Mouse (Mus musculus) liver, embryonic 11.5 days (tissue): Measurements from ENCODE around the gene Hdac7. TPM values are rescaled to one million over a fixed set of nuclear protein-coding genes. Genes with fewer than 3 reads are reported as not detected.

Experiments
- ATAC-seq: fragments of 200-750 bp; cut with Nextera tagmentation; replicated peaks from 2 replicates; pipeline ENCODE4 v1.8.0; 2017; ENCODE audit warnings: moderate number of reproducible peaks, mild to moderate bottlenecking, moderate TSS enrichment, moderate library complexity; ENCODE audit not compliant: low FRiP score
- DNase-seq: peaks from one replicate; pipeline ENCODE4 v3.0.0-alpha.2; 2017; ENCODE audit warnings: low spot score
- H3K27ac ChIP-seq: fragments of 300-500 bp; sonication (generic); 2 replicates; pipeline ENCODE4 v1.5.1; 2014; ENCODE audit warnings: mild to moderate bottlenecking, low read depth, low read length, control low read depth
- H3K27me3 ChIP-seq: fragments of 300-500 bp; sonication (generic); replicated peaks from 2 replicates; pipeline ENCODE4 v1.6.1; 2014; ENCODE audit warnings: low read length, mixed read lengths; ENCODE audit not compliant: control insufficient read depth, insufficient read depth
- H3K36me3 ChIP-seq: fragments of 300-500 bp; sonication (generic); 2 replicates; pipeline ENCODE4 v1.6.1; 2014; ENCODE audit warnings: mild to moderate bottlenecking, low read length, moderate library complexity, mixed read lengths; ENCODE audit not compliant: control insufficient read depth, insufficient read depth
- H3K4me1 ChIP-seq: fragments of 300-500 bp; sonication (generic); replicated peaks from 2 replicates; pipeline ENCODE4 v1.6.1; 2014; ENCODE audit warnings: low read length, mixed read lengths; ENCODE audit not compliant: control insufficient read depth, insufficient read depth
- H3K4me2 ChIP-seq: fragments of 300-500 bp; sonication (generic); 2 replicates; pipeline ENCODE4 v1.6.1; 2014; ENCODE audit warnings: mild to moderate bottlenecking, control low read depth, moderate library complexity
- H3K4me3 ChIP-seq: fragments of 300-500 bp; sonication (generic); 2 replicates; pipeline ENCODE4 v1.5.1; 2014; ENCODE audit warnings: low read depth, low read length, control low read depth
- H3K9ac ChIP-seq: fragments of 300-500 bp; sonication (generic); 2 replicates; pipeline ENCODE4 v1.6.1; 2014; ENCODE audit warnings: low read depth, low read length, control low read depth
- H3K9me3 ChIP-seq: fragments of 300-500 bp; sonication (generic); 2 replicates; pipeline ENCODE4 v1.6.1; 2016; ENCODE audit warnings: low read length, inconsistent platforms, mixed read lengths; ENCODE audit not compliant: control insufficient read depth
- WGBS: fragments of 180-500 bp; shearing (Covaris S2); extraction: QIAGEN DNeasy Blood & Tissue Kit; methylation state at CpG from one replicate; pipeline ENCODE4 v1.1.7; 2014; 5-methylcytosine and 5-hydroxymethylcytosine counted together
- polyA plus RNA-seq: library from polyadenylated mRNA; unstranded; fragments of >200 nt; fragmentation: Nextera tagmentation; extraction: Ambion mirVana; gene quantifications from 2 replicates; pipeline ENCODE4 v1.2.1, GENCODE M21; 2014

Hdac7 gene
- polyA plus RNA-seq, 1 experiment from 2014 or later, result 33.5 TPM

GRCm38 (mm10) chr15:97763256-97764049, 80.8 kb downstream of the Hdac7 start:
- H3K4me3 ChIP-seq, result no peak overlapping the region
- ATAC-seq (no peak), DNase-seq (no peak)
- H3K9me3 ChIP-seq, result no peaks in the 10 kb centered on the region
- H3K27me3 ChIP-seq, result peaks cover 38% of the 10 kb centered on the region
- H3K36me3 ChIP-seq, result no peaks in the 10 kb centered on the region
- H3K4me1 ChIP-seq, result peaks cover 19% of the 10 kb centered on the region
- no peak overlapping the region for H3K27ac ChIP-seq
- no peak overlapping the region for H3K4me2 ChIP-seq
- WGBS, result 58% methylated on average over 9 of the region's 9 CpGs
- H3K9ac ChIP-seq, result no peak overlapping the region

- no peak for DNase-seq
- H3K4me1 ChIP-seq, result peaks cover 13% of the 10 kb centered on the region
Measured at GRCm38 (mm10) chr15:97762733-97763132, 81.6 kb downstream of the Hdac7 start.

GRCm38 (mm10) chr15:97761438-97761837, 82.9 kb downstream of the Hdac7 start:
- 59% methylated on average over 13 of the region's 13 CpGs for WGBS
- Histone ChIP-seq H3K27ac (no peak overlapping the region), H3K9ac (no peak overlapping the region), H3K36me3 (no peaks in the 10 kb centered on the region), H3K4me3 (peak overlapping the region; percentile 25; the same call in 1 of the 2 replicates), H3K27me3 (peaks cover 19% of the 10 kb centered on the region), H3K4me1 (peaks cover 2% of the 10 kb centered on the region; the same call in 1 of the 2 replicates), H3K4me2 (peak overlapping the region; percentile 40; the same call in 1 of the 2 replicates), H3K9me3 (no peaks in the 10 kb centered on the region)
- ATAC-seq (0 out of 2 replicates have a peak, but pooled peaks have one; percentile 13), DNase-seq (no peak)

More at GRCm38 (mm10) chr15:97762733-97763132, 81.6 kb downstream of the Hdac7 start:
- Histone ChIP-seq H3K4me2 (no peak overlapping the region), H3K27me3 (peaks cover 31% of the 10 kb centered on the region), H3K9ac (no peak overlapping the region), H3K36me3 (no peaks in the 10 kb centered on the region), H3K9me3 (no peaks in the 10 kb centered on the region), H3K4me3 (no peak overlapping the region), H3K27ac (no peak overlapping the region)
- 61% methylated on average over 9 of the region's 9 CpGs for WGBS
- no peak for ATAC-seq

- Histone ChIP-seq H3K36me3 (no peaks in the 10 kb centered on the region), H3K9me3 (no peaks in the 10 kb centered on the region), H3K4me2 (peak overlapping the region; percentile 40; the same call in 1 of the 2 replicates), H3K27me3 (peaks cover 14% of the 10 kb centered on the region), H3K4me1 (peaks cover 2% of the 10 kb centered on the region; the same call in 1 of the 2 replicates), H3K4me3 (peak overlapping the region; percentile 25; the same call in 1 of the 2 replicates), H3K9ac (no peak overlapping the region), H3K27ac (no peak overlapping the region)
- DNase-seq (no peak), ATAC-seq (no peak)
- WGBS, result 72% methylated on average over 5 of the region's 5 CpGs
Measured at GRCm38 (mm10) chr15:97760952-97761351, 83.3 kb downstream of the Hdac7 start.

- DNase-seq, result no peak
- Histone ChIP-seq H3K4me1 (peaks cover 2% of the 10 kb centered on the region; the same call in 1 of the 2 replicates), H3K4me3 (no peak overlapping the region), H3K27me3 (peaks cover 6% of the 10 kb centered on the region), H3K4me2 (no peak overlapping the region), H3K27ac (no peak overlapping the region), H3K9me3 (no peaks in the 10 kb centered on the region), H3K9ac (no peak overlapping the region), H3K36me3 (no peaks in the 10 kb centered on the region; the same call in 1 of the 2 replicates)
- WGBS, result 78% methylated on average over 9 of the region's 9 CpGs
- no peak for ATAC-seq
Measured at GRCm38 (mm10) chr15:97760006-97760405, 84.3 kb downstream of the Hdac7 start.

GRCm38 (mm10) chr15:97755361-97755760, 88.9 kb downstream of the Hdac7 start:
- 51% methylated on average over 8 of the region's 8 CpGs for WGBS

GRCm38 (mm10) chr15:97754476-97754875, 89.8 kb downstream of the Hdac7 start:
- H3K9ac ChIP-seq, result no peak overlapping the region
- H3K36me3 ChIP-seq, result no peaks in the 10 kb centered on the region; the same call in 1 of the 2 replicates
- no peak overlapping the region for H3K4me3 ChIP-seq
- no peak for DNase-seq
- WGBS, result 76% methylated on average over 6 of the region's 6 CpGs
- H3K4me1 ChIP-seq, result peaks cover 3% of the 10 kb centered on the region; the same call in 1 of the 2 replicates
- ATAC-seq, result no peak
- H3K4me2 ChIP-seq, result no peak overlapping the region
- no peaks in the 10 kb centered on the region for H3K27me3 ChIP-seq
- no peak overlapping the region for H3K27ac ChIP-seq
- no peaks in the 10 kb centered on the region for H3K9me3 ChIP-seq

More at GRCm38 (mm10) chr15:97755361-97755760, 88.9 kb downstream of the Hdac7 start:
- peaks cover 4% of the 10 kb centered on the region; the same call in 1 of the 2 replicates for H3K4me1 ChIP-seq
- H3K9ac ChIP-seq, result no peak overlapping the region
- DNase-seq (no peak), ATAC-seq (no peak)
- H3K36me3 ChIP-seq, result no peaks in the 10 kb centered on the region; the same call in 1 of the 2 replicates
- H3K4me2 ChIP-seq, result no peak overlapping the region
- H3K4me3 ChIP-seq, result no peak overlapping the region
- no peak overlapping the region for H3K27ac ChIP-seq
- H3K9me3 ChIP-seq, result no peaks in the 10 kb centered on the region
- H3K27me3 ChIP-seq, result no peaks in the 10 kb centered on the region

GRCm38 (mm10) chr15:97752491-97752890, 91.8 kb downstream of the Hdac7 start:
- DNase-seq, result no peak
- Histone ChIP-seq H3K36me3 (no peaks in the 10 kb centered on the region; the same call in 1 of the 2 replicates), H3K4me2 (no peak overlapping the region), H3K9me3 (no peaks in the 10 kb centered on the region), H3K27ac (no peak overlapping the region), H3K27me3 (no peaks in the 10 kb centered on the region), H3K9ac (no peak overlapping the region), H3K4me3 (no peak overlapping the region), H3K4me1 (peaks cover 11% of the 10 kb centered on the region)
- 84% methylated on average over 5 of the region's 5 CpGs for WGBS
- no peak for ATAC-seq
